Mouse (Mus musculus) kidney, embryonic 16.5 days (tissue): ENCODE results near the gene Fam184b. TPM values are rescaled to one million over a fixed set of nuclear protein-coding genes. Genes with fewer than 3 reads are reported as not detected.

Experiments used
- ATAC-seq: fragments of 200-750 bp; cut with Nextera tagmentation; 2 replicates; pipeline ENCODE4 v1.8.0; 2017; ENCODE audit warnings: moderate TSS enrichment; ENCODE audit not compliant: low FRiP score, low TSS enrichment
- H3K27ac ChIP-seq: fragments of 300-500 bp; sonication (generic); 2 replicates; pipeline ENCODE4 v1.5.1; 2014; ENCODE audit warnings: low read length
- H3K27me3 ChIP-seq: fragments of 300-500 bp; sonication (generic); 2 replicates; pipeline ENCODE4 v1.6.1; 2014; ENCODE audit warnings: low read length, control low read depth, mixed read lengths; ENCODE audit not compliant: insufficient read depth
- H3K36me3 ChIP-seq: fragments of 300-500 bp; sonication (generic); 2 replicates; pipeline ENCODE4 v1.6.1; 2014; ENCODE audit warnings: low read length, control low read depth, mixed read lengths; ENCODE audit not compliant: insufficient read depth
- H3K4me1 ChIP-seq: fragments of 300-500 bp; sonication (generic); 2 replicates; pipeline ENCODE4 v1.6.1; 2014; ENCODE audit warnings: low read length, control low read depth, mixed read lengths; ENCODE audit not compliant: insufficient read depth
- H3K4me2 ChIP-seq: fragments of 300-500 bp; sonication (generic); replicated peaks from 2 replicates; pipeline ENCODE4 v1.6.1; 2014; ENCODE audit warnings: low read depth, low read length
- H3K4me3 ChIP-seq: fragments of 300-500 bp; sonication (generic); 2 replicates; pipeline ENCODE4 v1.5.1; 2014; ENCODE audit warnings: mild to moderate bottlenecking, low read length
- H3K9ac ChIP-seq: fragments of 300-500 bp; sonication (generic); replicated peaks from 2 replicates; pipeline ENCODE4 v1.6.1; 2014; ENCODE audit warnings: low read length
- H3K9me3 ChIP-seq: fragments of 300-500 bp; sonication (generic); 2 replicates; pipeline ENCODE4 v1.6.1; 2016; ENCODE audit warnings: low read length, control low read depth
- WGBS: fragments of 180-500 bp; shearing (Covaris S2); extraction: QIAGEN DNeasy Blood & Tissue Kit; methylation state at CpG from one replicate; pipeline ENCODE4 v1.1.7; 2014; 5-methylcytosine and 5-hydroxymethylcytosine counted together
- polyA plus RNA-seq: library from polyadenylated mRNA; unstranded; fragments of >200 nt; fragmentation: Nextera tagmentation; extraction: Ambion mirVana; gene quantifications from 2 replicates; pipeline ENCODE4 v1.2.1, GENCODE M21; 2015

Fam184b gene
- polyA plus RNA-seq, 1 experiment from 2014 or later = 1.5 TPM

DNA sequence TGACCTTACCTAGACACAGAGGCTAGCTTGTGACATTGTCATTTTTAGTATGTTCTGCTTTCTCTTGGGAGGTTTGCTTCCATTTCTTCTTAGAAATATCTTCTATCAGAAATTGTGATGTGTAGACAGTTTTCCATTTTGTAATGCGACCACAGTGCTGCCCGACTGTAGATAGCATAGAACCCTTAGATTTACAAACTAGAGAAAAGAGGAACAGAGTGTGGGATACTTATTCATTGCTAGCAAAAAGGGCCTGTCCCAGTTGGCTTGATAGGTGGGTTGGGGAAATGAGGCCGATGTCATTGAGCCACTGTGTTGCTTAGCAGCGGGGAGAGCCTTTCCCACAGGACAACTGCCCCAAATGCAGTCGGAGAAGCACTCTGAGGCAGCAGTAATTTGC, 141.8 kb downstream of the Fam184b start:
- Histone ChIP-seq H3K36me3 (peaks cover 57% of the 10 kb centered on the region), H3K27ac (no peak overlapping the region), H3K4me1 (peaks cover 16% of the 10 kb centered on the region), H3K27me3 (no peaks in the 10 kb centered on the region), H3K9ac (no peak overlapping the region), H3K4me3 (no peak overlapping the region), H3K4me2 (no peak overlapping the region), H3K9me3 (no peaks in the 10 kb centered on the region)
- 90% methylated on average over 5 of the region's 5 CpGs for WGBS
- no peak for ATAC-seq

DNA sequence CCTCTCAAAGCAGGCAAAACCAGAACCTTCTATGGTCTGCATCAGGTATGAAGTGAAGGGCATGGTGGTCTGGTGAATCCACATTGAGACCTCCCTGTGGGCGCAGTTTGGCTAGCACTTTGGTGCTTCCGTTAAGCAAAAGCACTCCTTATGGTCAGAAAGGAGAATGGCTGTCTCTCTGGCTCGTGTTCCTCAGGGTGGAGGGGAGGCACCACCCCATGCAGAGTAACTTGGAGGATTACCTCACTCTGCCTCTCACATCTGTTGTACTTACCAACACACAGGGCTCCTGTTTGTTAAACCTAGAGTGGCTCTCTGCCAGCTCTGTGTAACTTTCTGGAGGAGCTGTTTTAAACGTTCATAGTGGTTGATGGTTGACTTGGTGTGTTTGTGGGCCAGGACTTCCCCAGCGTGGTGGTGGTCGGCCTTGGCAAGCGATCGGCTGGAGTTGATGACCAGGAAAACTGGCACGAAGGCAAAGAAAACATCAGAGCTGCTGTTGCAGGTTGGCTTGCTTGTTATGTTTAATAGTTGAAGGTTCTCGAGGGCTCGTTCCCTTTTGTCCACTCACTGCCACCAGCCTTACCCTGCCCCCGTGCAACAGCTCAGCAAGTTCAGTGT, 142.4 kb downstream of the Fam184b start:
- H3K4me2 ChIP-seq = no peak overlapping the region
- H3K4me3 ChIP-seq = no peak overlapping the region
- H3K9ac ChIP-seq = no peak overlapping the region
- 84% methylated on average over 12 of the region's 12 CpGs for WGBS
- peaks cover 16% of the 10 kb centered on the region for H3K4me1 ChIP-seq
- no peak for ATAC-seq
- no peaks in the 10 kb centered on the region for H3K9me3 ChIP-seq
- H3K27ac ChIP-seq = no peak overlapping the region
- H3K36me3 ChIP-seq = peaks cover 53% of the 10 kb centered on the region
- no peaks in the 10 kb centered on the region for H3K27me3 ChIP-seq

- no peaks in the 10 kb centered on the region for H3K27me3 ChIP-seq
- WGBS = 91% methylated on average over 4 of the region's 4 CpGs
- H3K9me3 ChIP-seq = no peaks in the 10 kb centered on the region
- H3K4me2 ChIP-seq = no peak overlapping the region
- H3K9ac ChIP-seq = no peak overlapping the region
- no peak for ATAC-seq
- H3K27ac ChIP-seq = no peak overlapping the region
- peaks cover 16% of the 10 kb centered on the region for H3K4me1 ChIP-seq
- H3K4me3 ChIP-seq = no peak overlapping the region
- H3K36me3 ChIP-seq = peaks cover 47% of the 10 kb centered on the region
These were observed 142.9 kb downstream of the Fam184b start for GRCm38 (mm10) chr5:45496479-45496878.

- ATAC-seq = no peak
- Histone ChIP-seq H3K4me3 (no peak overlapping the region), H3K9ac (no peak overlapping the region), H3K27ac (no peak overlapping the region), H3K9me3 (no peaks in the 10 kb centered on the region), H3K4me2 (no peak overlapping the region), H3K27me3 (no peaks in the 10 kb centered on the region), H3K4me1 (peaks cover 16% of the 10 kb centered on the region), H3K36me3 (peaks cover 44% of the 10 kb centered on the region)
These were observed 143.4 kb downstream of the Fam184b start for GRCm38 (mm10) chr5:45496042-45496441.

- ATAC-seq = no peak
- H3K4me2 ChIP-seq = 0 out of 2 replicates have a peak overlapping the region, but pooled peaks have one; percentile 84
- H3K4me1 ChIP-seq = peaks cover 16% of the 10 kb centered on the region
- H3K9me3 ChIP-seq = no peaks in the 10 kb centered on the region
- H3K27me3 ChIP-seq = no peaks in the 10 kb centered on the region
- 89% methylated on average over 3 of the region's 3 CpGs for WGBS
- no peak overlapping the region for H3K9ac ChIP-seq
- no peak overlapping the region for H3K27ac ChIP-seq
- H3K36me3 ChIP-seq = peaks cover 41% of the 10 kb centered on the region
- H3K4me3 ChIP-seq = no peak overlapping the region
These were observed 143.9 kb downstream of the Fam184b start for GRCm38 (mm10) chr5:45495429-45495975.

- H3K9ac ChIP-seq = peak overlapping the region; percentile 83
- H3K27me3 ChIP-seq = no peaks in the 10 kb centered on the region
- no peak overlapping the region for H3K27ac ChIP-seq
- peak overlapping the region; percentile 79 for H3K4me3 ChIP-seq
- H3K36me3 ChIP-seq = peaks cover 31% of the 10 kb centered on the region
- ATAC-seq = peak; percentile 2; the same call in 1 of the 2 replicates
- 42% methylated on average over 9 of the region's 9 CpGs for WGBS
- H3K4me1 ChIP-seq = peaks cover 16% of the 10 kb centered on the region
- peak overlapping the region; percentile 84 for H3K4me2 ChIP-seq
- H3K9me3 ChIP-seq = no peaks in the 10 kb centered on the region
These were observed 145.2 kb downstream of the Fam184b start for GRCm38 (mm10) chr5:45494093-45494755.

DNA sequence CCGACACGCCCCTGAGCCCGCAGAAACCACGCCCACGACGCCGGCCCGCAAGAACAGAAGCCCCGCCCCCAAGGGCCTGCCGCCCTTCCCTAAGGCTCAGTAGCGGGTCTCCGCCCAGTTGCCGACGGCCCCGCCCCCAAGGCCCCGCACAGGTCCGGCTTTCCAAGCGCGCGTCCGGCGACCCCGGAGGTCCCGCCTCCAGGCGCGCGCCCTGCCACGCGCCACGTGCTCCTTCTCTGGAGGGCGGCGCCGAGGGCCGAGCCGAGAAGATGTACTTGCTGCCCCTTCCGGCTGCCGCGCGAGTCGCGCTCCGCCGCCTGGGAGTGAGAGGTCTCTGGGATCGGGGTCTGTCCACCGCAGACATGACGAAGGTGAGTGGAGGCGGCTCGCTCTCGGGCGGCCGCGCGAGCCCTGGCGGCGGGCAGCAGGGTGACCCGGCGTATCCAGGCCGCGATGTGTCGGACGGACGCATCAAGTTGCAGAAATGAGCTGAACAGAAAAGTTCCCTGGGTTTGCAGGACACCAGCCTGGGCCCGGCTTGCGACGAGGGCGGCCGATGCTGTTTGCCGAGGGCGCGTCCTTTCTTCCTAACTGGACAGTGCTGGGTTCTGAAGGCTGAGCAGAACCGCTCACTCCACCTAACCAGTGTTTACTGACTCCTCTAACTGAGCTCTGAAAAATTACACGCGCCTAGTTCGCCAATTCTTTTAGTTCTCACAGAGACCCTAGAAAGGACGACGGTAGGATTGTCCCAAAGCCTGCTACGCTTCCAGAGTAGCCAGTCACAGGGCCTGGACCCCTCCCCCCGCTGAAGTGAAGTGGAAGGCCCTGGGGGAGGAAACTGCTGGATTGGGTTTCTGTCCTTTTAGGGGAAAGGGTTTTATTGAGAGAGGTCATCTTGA, 146.0 kb downstream of the Fam184b start, which contains the start of gene Lap3:
TSS of gene Lap3 (plus strand) at position 184 of the 902 bp plus-strand sequence.
- Histone ChIP-seq H3K36me3 (peaks cover 23% of the 10 kb centered on the region), H3K27me3 (no peaks in the 10 kb centered on the region), H3K4me1 (peaks cover 16% of the 10 kb centered on the region), H3K4me2 (peak within 1 kb of the TSS; percentile 84), H3K27ac (peak within 1 kb of the TSS; percentile 79), H3K4me3 (peak within 1 kb of the TSS; percentile 79), H3K9me3 (no peaks in the 10 kb centered on the region), H3K9ac (peak within 1 kb of the TSS; percentile 83)
- peak; percentile 95 for ATAC-seq
- WGBS = under 1% methylated on average over 78 of the region's 78 CpGs

- Histone ChIP-seq H3K9me3 (no peaks in the 10 kb centered on the region), H3K9ac (no peak overlapping the region), H3K27me3 (no peaks in the 10 kb centered on the region), H3K4me1 (peaks cover 16% of the 10 kb centered on the region), H3K4me2 (no peak overlapping the region), H3K4me3 (no peak overlapping the region), H3K27ac (no peak overlapping the region), H3K36me3 (peaks cover 9% of the 10 kb centered on the region; the same call in 1 of the 2 replicates)
- 66% methylated on average over 4 of the region's 4 CpGs for WGBS
- ATAC-seq = no peak
These were observed 147.6 kb downstream of the Fam184b start for GRCm38 (mm10) chr5:45491776-45492175.

GRCm38 (mm10) chr5:45483654-45484053, 155.8 kb downstream of the Fam184b start:
- H3K27ac ChIP-seq = no peak overlapping the region
- H3K4me1 ChIP-seq = no peaks in the 10 kb centered on the region
- H3K36me3 ChIP-seq = no peaks in the 10 kb centered on the region
- ATAC-seq = no peak
- H3K4me2 ChIP-seq = no peak overlapping the region
- 85% methylated on average over 1 of the region's 1 CpGs for WGBS
- no peak overlapping the region for H3K9ac ChIP-seq
- no peaks in the 10 kb centered on the region for H3K27me3 ChIP-seq
- H3K4me3 ChIP-seq = no peak overlapping the region
- no peaks in the 10 kb centered on the region for H3K9me3 ChIP-seq
